Mouse (Mus musculus) liver, adult 2 months (tissue): ENCODE measurements around the gene Efcab11. TPM values are rescaled to one million over a fixed set of nuclear protein-coding genes. Genes with fewer than 3 reads are reported as not detected.

Source experiments
- DNase-seq: peaks from one replicate; pipeline ENCODE4 v3.0.0-alpha.2; 2011; ENCODE audit warnings: low read depth, low spot score; ENCODE audit errors: extremely low read depth
- H3K27ac ChIP-seq: fragments of 200-500 bp; replicated peaks from 2 replicates; pipeline ENCODE4 v1.5.1; 2012; ENCODE audit warnings: low read depth, mild to moderate bottlenecking, control low read depth, inconsistent platforms, low read length; ENCODE audit not compliant: insufficient read depth
- H3K27me3 ChIP-seq: fragments of 200-500 bp; 2 replicates; pipeline ENCODE4 v1.6.1; 2012; ENCODE audit warnings: mild to moderate bottlenecking, moderate library complexity, low read length, inconsistent platforms; ENCODE audit not compliant: control insufficient read depth, insufficient read depth
- H3K36me3 ChIP-seq: fragments of 200-500 bp; 2 replicates; pipeline ENCODE4 v1.6.1; 2012; ENCODE audit warnings: low read length, inconsistent platforms; ENCODE audit not compliant: control insufficient read depth, insufficient read depth
- H3K4me1 ChIP-seq: fragments of 200-500 bp; 2 replicates; pipeline ENCODE4 v1.6.1; 2011; ENCODE audit warnings: low read length; ENCODE audit not compliant: control insufficient read depth, insufficient read depth
- H3K4me3 ChIP-seq: fragments of 200-500 bp; 2 replicates; pipeline ENCODE4 v1.5.1; 2011; ENCODE audit warnings: low read depth, mild to moderate bottlenecking, control low read depth, low read length, moderate library complexity; ENCODE audit not compliant: insufficient read depth
- H3K79me2 ChIP-seq: fragments of 200-500 bp; 2 replicates; pipeline ENCODE4 v1.6.1; 2012; ENCODE audit warnings: inconsistent platforms, mild to moderate bottlenecking, low read length, moderate library complexity; ENCODE audit not compliant: control insufficient read depth, insufficient read depth
- H3K9ac ChIP-seq: fragments of 200-500 bp; 2 replicates; pipeline ENCODE4 v1.6.1; 2012; ENCODE audit warnings: low read depth, mild to moderate bottlenecking, control low read depth, inconsistent platforms, low read length
- CTCF ChIP-seq: fragments of 200-500 bp; IDR thresholded peaks from 2 replicates; pipeline ENCODE4 v1.5.1; 2011; ENCODE audit warnings: low read depth, low read length, control low read depth
- POLR2A ChIP-seq: fragments of 200-500 bp; IDR thresholded peaks from 2 replicates; pipeline ENCODE4 v1.6.1; 2011; ENCODE audit warnings: low read length, control low read depth; ENCODE audit not compliant: insufficient read depth; ENCODE audit errors: extremely low read depth
- WGBS: fragments of 180-500 bp; shearing (Covaris S2); methylation state at CpG from one replicate; pipeline ENCODE4 v1.1.7; 2018; 5-methylcytosine and 5-hydroxymethylcytosine counted together
- polyA plus RNA-seq: library from polyadenylated mRNA; depleted of rRNA; stranded (reverse); fragments of >200 nt; gene quantifications from 2 replicates; pipeline ENCODE4 v1.2.3, GENCODE M21; 2012
- total RNA-seq: library from RNA; depleted of rRNA; stranded (reverse); fragments of >200 nt; gene quantifications from 2 replicates; pipeline ENCODE4 v1.2.3, GENCODE M21; 2014

Efcab11 gene
- total and polyA plus RNA-seq, 2 experiments: 0.12 to 0.28 TPM

DNA sequence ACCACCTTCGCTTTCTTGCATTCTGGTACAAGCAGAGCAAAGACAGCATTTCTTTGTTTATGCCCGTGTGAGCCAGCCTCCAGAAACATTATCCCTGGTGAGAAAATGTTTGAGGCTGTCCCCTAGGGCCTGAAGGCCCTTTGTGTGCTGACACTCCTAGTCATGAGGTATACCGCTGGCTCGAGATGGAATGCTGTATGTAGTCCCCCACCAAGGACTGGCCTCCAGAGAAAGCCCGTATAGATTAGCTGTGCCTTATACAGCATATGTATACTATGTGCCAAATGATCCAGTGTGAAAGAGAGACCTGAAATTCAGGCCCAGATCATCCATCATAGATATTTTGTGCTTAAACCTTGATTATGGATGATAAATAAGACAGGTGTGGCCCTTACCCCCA lies 39.5 kb upstream of the Efcab11 start:
- Histone ChIP-seq H3K9ac (no peak overlapping the region), H3K36me3 (no peaks in the 10 kb centered on the region), H3K27ac (no peak overlapping the region), H3K4me1 (no peaks in the 10 kb centered on the region), H3K27me3 (no peaks in the 10 kb centered on the region), H3K4me3 (no peak overlapping the region), H3K79me2 (no peaks in the 10 kb centered on the region)
- whole genome bisulfite sequencing: 91% methylated on average over 5 of the region's 5 CpGs
- TF ChIP-seq CTCF: no peak
- no peak for TF ChIP-seq POLR2A
- no peak for DNase-seq

DNA sequence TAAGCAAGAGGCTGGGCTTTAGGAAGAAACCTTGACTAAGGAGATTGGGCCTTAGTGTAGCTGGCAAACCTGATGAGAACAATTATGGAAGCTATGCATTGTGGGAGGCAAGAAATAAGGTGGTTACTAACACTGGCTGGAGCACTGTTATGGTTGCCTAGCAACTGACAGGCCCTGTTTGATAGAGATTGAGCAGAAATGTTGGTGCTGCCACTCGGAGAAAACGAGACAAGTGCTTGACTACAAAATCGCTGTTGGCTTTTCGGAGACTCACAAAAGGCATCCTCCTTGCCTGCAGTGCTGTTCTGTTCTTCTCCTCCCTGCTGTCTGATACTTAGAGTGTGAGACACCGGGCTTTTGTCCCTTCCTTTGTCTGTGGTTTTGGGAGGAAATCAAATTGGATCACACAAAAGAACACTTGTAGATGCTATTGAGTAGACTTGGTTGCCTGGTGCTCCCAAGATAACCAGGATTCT lies 38.9 kb upstream of the Efcab11 start:
- H3K9ac ChIP-seq: no peak overlapping the region
- H3K27ac ChIP-seq: no peak overlapping the region
- no peaks in the 10 kb centered on the region for H3K79me2 ChIP-seq
- no peaks in the 10 kb centered on the region for H3K27me3 ChIP-seq
- H3K4me1 ChIP-seq: no peaks in the 10 kb centered on the region
- no peak for DNase-seq
- H3K4me3 ChIP-seq: no peak overlapping the region
- TF ChIP-seq CTCF: no peak
- TF ChIP-seq POLR2A: no peak
- no peaks in the 10 kb centered on the region for H3K36me3 ChIP-seq
- WGBS: 87% methylated on average over 5 of the region's 5 CpGs

DNA sequence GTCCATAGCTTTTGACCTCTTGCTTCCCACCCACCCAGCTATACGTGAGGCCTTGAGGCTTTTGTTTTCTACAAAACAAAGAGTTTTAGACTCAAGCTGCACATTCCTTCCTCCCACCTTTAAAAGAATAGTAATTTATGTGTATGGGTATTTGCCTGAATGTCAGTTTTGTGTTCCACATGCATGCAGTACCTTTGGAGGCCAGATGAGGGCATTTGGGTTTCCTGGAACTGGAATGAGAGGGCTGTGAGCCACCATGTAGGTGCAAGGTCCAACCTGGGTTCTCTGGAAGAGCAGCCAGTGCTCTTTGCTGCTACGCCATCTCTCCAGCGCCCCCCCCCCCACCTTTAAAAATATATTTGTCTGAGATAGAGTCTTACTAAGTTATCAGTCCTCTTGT lies 36.8 kb upstream of the Efcab11 start:
- peak; percentile 21 for DNase-seq
- H3K27ac ChIP-seq: no peak overlapping the region
- H3K79me2 ChIP-seq: no peaks in the 10 kb centered on the region
- no peak overlapping the region for H3K4me3 ChIP-seq
- H3K9ac ChIP-seq: no peak overlapping the region
- TF ChIP-seq CTCF (0 out of 2 replicates have a peak, but pooled peaks have one; percentile 7), POLR2A (no peak)
- no peaks in the 10 kb centered on the region for H3K27me3 ChIP-seq
- H3K36me3 ChIP-seq: no peaks in the 10 kb centered on the region
- no peaks in the 10 kb centered on the region for H3K4me1 ChIP-seq
- WGBS: 85% methylated on average over 3 of the region's 3 CpGs

DNA sequence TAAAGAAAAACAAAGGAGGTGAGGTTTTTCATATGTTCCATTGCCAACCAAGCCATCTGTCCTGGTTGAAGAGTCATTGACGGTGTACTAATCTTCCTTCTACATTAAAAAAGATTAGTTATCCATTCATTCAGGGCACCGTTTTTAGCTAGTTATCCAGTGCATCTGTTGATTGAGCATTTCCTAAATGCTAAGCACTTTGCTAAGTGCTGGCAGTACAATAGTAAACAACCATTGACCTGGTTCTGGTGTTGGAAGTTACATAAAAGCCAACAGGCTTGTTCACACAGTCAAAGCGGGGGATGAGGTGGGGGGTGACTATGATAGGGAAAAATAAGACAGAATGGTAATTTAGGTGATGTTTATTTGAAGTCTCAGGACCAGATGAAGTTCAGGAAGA lies 35.4 kb upstream of the Efcab11 start:
- WGBS: 75% methylated on average over 3 of the region's 3 CpGs

DNA sequence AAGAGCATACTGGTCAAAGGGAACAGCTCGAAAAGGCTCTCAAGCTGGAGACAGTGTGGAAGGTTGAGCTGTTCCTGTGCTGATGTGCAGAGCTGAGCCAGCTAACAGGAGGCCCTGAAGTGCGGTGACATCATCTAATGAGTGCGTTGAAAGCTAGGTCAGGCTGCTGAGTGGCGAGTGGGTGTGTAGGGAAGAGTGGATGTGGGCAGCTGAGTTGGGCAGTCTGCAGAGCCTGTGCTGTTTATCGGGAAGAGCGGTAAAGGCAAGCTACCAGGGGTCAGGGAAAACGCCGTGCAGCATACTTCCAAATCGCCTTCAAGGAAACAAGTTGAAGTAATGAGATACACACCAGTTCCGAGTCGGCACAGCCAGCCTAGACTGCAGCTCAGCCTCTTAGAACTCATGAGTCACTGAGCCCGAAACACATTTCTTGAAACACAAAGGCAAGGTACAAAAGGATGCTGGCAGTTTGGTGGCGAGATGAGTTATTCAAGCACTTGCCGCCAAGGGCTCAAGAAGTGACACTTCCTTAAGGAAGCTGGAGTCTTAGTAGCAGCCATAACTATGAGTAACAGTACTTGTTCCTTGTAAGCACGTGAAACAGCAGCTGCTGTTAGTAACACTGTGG lies 33.7 kb upstream of the Efcab11 start:
- Histone ChIP-seq H3K27ac (no peak overlapping the region), H3K27me3 (no peaks in the 10 kb centered on the region), H3K4me3 (no peak overlapping the region), H3K36me3 (peaks cover 1% of the 10 kb centered on the region; the same call in 1 of the 2 replicates), H3K79me2 (no peaks in the 10 kb centered on the region), H3K9ac (no peak overlapping the region), H3K4me1 (no peaks in the 10 kb centered on the region)
- TF ChIP-seq CTCF (no peak), POLR2A (no peak)
- WGBS: 95% methylated on average over 15 of the region's 15 CpGs
- no peak for DNase-seq

More for the DNA sequence above, 35.4 kb upstream of the Efcab11 start:
- no peak for TF ChIP-seq POLR2A
- no peak for TF ChIP-seq CTCF
- Histone ChIP-seq H3K27ac (no peak overlapping the region), H3K4me1 (no peaks in the 10 kb centered on the region), H3K36me3 (peaks cover 1% of the 10 kb centered on the region; the same call in 1 of the 2 replicates), H3K9ac (no peak overlapping the region), H3K27me3 (no peaks in the 10 kb centered on the region), H3K4me3 (no peak overlapping the region), H3K79me2 (no peaks in the 10 kb centered on the region)
- DNase-seq: no peak

DNA sequence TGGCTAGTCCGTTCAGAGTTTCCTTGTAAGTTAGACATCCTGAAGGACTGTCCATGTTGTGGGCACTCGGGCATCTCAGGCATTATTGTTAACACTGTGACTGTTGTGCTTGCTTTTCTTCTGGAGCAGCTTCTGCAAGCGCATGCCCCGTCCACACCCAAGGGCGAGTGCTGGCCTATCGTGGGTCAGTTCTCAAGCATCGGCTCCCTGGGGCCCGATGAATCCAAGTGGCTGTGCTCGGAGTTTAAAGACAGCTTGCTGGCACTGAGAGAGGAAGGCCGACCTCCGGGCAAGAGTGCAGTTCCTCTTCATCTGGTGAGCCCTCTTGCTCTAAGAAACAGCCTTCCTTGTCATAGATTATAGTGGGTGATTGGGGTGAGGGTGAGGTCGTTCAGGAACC lies 27.2 kb upstream of the Efcab11 start:
- Histone ChIP-seq H3K9ac (no peak overlapping the region), H3K79me2 (no peaks in the 10 kb centered on the region), H3K27ac (no peak overlapping the region), H3K4me1 (no peaks in the 10 kb centered on the region), H3K27me3 (no peaks in the 10 kb centered on the region), H3K36me3 (peaks cover 8% of the 10 kb centered on the region; the same call in 1 of the 2 replicates), H3K4me3 (no peak overlapping the region)
- WGBS: 92% methylated on average over 12 of the region's 12 CpGs
- TF ChIP-seq CTCF: no peak
- no peak for TF ChIP-seq POLR2A
- DNase-seq: no peak
